Mouse (Mus musculus) urinary bladder, postnatal 36 days (tissue): ENCODE results near the gene Med27.

Source experiments
- DNase-seq, 2 experiments: peaks; one replicate each; pipeline ENCODE4 v3.0.0; 2022; ENCODE audit warnings: low spot score in 2 of 2, mixed read lengths in 1 of 2

The Med27 gene

DNA sequence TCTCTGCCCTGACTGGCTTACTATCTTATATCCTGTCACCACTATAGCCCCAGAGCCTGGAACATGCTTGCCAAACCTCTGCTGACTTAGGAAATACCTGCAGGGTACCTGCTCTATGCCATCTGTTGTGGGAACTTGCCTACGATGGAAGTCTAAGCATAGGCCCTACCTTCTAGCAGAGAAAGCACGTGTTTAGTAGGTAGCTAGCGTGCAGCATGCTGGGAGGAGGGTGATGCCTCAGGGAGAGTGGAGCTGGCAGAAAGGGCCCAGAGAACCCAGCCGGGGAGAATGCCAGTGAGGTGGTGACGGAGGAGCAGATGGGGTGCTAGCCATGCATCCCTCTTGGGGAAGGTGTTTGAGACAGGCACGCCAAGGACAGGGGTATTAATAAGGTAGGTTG, 89.8 kb downstream of the Med27 start:
- DNase-seq, result no peak

GRCm38 (mm10) chr2:29437111-29437510, 90.5 kb downstream of the Med27 start:
- no peak for DNase-seq

GRCm38 (mm10) chr2:29437861-29438529, 91.4 kb downstream of the Med27 start:
- no peak for DNase-seq

DNA sequence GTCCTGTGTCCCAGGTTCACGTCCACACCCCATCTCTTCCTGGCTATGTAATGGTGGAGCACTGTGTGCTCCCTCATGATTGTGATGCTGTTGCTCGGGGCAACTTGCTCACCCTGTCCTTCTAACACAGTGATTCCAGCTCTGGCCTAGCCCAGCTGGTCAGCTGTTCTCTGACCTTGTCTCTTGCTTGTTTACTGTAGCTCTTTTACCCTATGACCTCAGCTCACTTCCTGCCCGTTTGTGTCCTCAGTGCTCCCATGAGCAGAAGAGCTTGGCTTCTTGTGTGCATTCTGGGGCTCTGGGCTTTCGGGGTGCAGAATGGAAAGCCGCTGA, 91.9 kb downstream of the Med27 start:
- no peak for DNase-seq

DNA sequence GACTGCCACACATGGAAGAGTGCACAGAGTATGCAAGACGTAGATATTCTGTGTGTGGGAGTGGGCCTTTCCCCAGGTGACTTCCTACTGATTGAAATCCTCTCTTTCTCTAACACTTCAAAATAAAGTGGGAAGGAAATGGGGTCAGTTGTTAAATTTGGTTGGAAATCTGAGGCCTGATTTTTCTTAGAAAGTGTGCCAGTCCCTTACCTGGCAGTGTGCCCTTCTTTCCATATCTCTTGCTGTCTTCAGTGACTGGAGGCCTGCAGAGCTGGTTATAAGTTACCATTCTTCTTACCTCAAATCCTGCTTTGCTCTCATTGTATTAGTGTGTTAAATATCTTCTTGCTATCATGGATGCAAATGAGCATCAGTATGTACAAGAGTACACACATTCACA, 92.4 kb downstream of the Med27 start:
- no peak for DNase-seq

- DNase-seq, result no peak
These were observed 92.8 kb downstream of the Med27 start for GRCm38 (mm10) chr2:29439396-29439795.

GRCm38 (mm10) chr2:29439857-29440502, 93.4 kb downstream of the Med27 start:
- no peak for DNase-seq

GRCm38 (mm10) chr2:29442275-29442674, 95.7 kb downstream of the Med27 start:
- DNase-seq, result no peak

- DNase-seq, result no peak
These were observed 97.1 kb downstream of the Med27 start for GRCm38 (mm10) chr2:29443626-29444217.

- DNase-seq, result no peak
These were observed 101.9 kb downstream of the Med27 start for GRCm38 (mm10) chr2:29448476-29449002.

- DNase-seq, result no peak
These were observed 104.9 kb downstream of the Med27 start for GRCm38 (mm10) chr2:29451368-29451999.

DNA sequence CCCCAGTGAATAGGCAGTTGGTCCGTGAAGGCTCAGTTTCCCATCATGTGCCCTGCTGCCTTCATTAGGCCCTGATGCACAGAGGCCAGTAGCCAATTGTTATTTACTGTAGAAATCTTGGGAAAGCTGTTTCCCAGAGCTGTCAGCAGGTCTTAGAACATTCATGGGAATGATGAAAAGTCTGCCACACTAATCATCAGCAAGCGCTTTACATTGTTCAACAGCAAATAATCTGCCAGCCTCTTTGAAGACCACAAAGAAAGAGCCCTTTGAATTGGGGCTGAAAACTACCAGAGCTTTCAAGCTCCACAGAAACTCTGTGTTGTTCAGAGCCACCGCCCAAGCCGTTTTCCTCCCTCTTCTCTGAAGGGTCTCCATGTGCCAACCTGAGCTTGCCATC, 106.8 kb downstream of the Med27 start:
- no peak for DNase-seq

GRCm38 (mm10) chr2:29456631-29457320, 110.2 kb downstream of the Med27 start:
- DNase-seq, result no peak

DNA sequence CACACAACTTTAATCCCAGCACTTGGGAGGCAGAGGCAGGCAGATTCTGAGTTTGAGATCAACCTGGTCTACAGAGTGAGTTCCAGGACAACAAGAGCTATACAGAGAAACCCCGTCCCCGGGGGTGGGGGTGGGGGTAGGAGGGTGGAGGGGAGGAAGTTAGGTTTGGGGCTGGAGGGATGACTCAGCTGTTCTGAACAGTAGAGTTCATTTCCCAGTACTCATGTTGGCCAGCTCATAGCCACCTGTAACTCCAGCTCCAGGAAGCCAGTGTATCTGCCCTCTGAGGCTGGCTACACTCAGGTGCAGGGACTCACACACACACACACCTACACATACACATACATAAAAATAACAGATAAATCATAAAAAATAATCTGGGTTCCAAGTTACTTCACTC, 111.1 kb downstream of the Med27 start:
- DNase-seq, result no peak

DNA sequence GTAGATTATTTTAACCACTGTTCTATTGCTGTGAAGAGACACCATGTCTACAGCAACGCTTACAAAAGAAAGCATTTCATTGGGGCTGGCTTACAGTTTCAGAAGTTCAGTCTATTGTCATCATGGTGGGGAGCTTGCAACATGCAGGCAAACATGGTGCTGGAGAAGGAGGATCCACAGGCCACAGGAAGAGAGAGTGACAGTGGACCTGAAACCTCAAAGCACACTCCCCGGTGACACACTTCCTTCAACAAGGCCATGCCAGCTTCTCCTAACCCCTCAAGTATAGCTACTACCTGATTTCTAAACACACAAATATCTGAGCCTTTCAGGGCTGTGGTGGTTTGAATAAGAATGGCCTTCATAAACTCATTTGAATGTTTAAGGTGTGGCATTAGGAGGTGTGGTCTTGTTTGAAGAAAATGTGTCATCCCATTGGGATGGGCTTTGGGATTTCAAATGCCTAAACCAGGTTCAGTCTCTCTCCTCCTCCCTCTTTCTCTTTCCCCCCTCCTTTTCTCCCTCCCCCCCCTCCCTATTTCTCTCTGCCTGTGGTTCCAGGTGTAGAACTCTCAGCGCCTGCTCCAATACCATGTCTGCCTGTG, 111.8 kb downstream of the Med27 start:
- DNase-seq, result no peak

DNA sequence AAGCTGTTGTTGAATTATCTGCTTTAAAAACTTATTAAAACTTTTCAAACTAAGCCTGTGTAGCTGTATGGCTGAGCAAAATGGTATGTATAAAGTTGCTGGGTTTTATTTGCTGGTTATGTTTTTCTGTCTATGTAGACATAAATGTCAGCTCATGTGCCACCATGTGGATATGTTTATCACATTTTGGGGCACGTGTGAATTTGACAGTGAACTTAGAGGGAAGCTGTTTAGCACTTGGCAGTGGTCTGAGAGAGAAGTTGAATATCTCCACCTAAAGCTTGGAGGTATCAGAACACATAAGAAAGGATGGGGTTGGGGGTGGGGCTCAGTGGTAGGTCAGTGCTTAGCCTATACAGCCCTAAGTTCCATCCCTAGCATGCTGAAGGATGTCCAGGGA, 113.0 kb downstream of the Med27 start:
- DNase-seq, result no peak

GRCm38 (mm10) chr2:29461841-29462240, 115.2 kb downstream of the Med27 start:
- DNase-seq, result no peak

GRCm38 (mm10) chr2:29463039-29463585, 116.5 kb downstream of the Med27 start:
- DNase-seq, result no peak

DNA sequence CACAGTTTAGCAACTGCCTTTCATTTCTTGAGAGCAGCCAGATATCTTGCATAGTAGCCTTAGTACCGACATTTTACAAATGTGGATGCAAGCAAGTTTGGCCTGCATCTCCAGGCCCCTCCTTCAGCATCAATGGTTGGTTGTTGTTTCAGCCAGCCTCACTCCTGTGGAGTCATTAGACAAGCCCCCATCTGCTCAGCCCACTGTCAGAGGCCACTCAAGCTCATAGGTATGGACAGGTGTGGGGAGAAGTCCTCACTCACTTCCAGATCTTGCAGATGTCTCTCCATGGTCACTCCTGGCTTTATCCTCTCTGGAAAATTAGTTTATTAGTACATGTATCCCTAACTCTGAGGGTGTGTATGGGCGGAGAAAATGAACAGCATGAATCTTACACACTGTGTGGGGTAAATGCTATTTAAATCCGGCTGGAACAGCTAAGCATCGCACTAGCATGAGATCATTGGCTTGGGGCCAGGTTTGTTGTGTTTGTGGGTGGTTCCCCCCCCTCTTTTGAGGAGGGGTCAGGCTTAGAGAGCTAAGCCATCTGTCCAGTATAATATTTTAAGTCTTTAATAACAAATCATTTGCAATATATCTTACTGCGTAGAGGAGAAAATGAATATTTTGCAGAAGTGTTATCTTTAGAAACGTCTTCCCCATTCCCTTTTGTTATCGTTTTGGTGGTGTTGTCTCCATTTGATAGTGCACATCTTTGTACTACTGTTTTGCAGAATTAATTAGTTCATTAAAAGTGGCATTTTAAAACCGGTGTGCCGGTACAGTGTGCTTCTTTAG, 118.4 kb downstream of the Med27 start:
- DNase-seq, result no peak

DNA sequence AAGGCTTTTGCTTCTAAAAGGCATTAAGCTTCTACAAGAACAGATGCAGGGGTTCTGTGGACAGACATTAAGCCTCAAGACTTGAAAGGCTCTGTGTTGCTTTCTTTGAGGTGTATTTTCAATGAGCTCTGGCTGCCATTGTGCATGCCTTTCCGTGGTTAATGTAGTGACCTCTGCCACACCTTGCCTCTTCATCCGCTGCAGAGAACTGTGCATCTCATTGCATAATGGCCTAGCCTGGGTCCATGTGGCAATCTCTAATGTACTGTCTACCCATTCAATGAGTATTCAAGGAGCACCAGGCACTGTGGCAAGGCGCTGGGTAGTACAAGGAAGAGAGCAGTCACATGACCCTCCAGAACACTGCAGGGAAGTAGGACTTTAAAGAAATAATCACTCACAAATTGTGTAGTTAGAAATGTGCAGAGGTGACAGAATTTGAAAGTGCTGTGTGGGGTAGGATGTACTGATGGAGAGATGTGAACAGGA, 119.1 kb downstream of the Med27 start:
- no peak for DNase-seq
